Mouse (Mus musculus) heart, adult 2 months (tissue): Measurements from ENCODE around the gene Lypd4.

Experiments
- CTCF ChIP-seq: fragments of 200-600 bp; IDR thresholded peaks from 2 replicates; pipeline ENCODE4 v1.8.1; 2022; ENCODE audit warnings: antibody characterized with exemption, mild to moderate bottlenecking, moderate library complexity
- EP300 ChIP-seq: fragments of 200-500 bp; IDR thresholded peaks from 2 replicates; pipeline ENCODE4 v1.6.1; 2011; ENCODE audit warnings: low read depth, low read length, control low read depth; ENCODE audit not compliant: insufficient read depth
- POLR2A ChIP-seq: fragments of 200-500 bp; IDR thresholded peaks from 2 replicates; pipeline ENCODE4 v1.6.1; 2011; ENCODE audit warnings: mild to moderate bottlenecking, low read depth, low read length, control low read depth; ENCODE audit not compliant: insufficient read depth

DNA sequence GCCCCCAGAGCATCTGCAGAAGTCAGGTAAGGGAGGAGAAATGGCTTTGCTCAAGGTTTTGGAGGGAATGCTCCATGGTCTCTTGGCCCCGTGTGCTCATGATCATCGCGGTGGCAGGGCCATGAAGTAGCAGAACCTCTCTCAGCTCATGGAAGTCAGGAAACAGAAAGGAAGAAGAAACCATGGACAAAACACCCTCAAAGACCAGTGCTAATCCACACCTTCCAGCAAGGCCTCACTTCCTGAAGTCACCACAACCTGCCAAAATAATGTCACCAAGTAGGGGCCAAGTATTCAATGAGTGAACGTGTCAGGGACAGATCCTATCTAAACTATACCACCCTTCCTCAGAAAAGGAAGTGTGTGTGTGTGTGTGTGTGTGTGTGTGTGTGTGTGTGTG, 6.9 kb downstream of the Lypd4 start:
- TF ChIP-seq CTCF (no peak), POLR2A (no peak), EP300 (no peak)
